Mouse (Mus musculus) cerebral cortex, adult 2 months (tissue): ENCODE data around the gene Pik3ap1.

Source experiments
- WGBS: fragments of 180-500 bp; shearing (Covaris S2); methylation state at CpG from one replicate; pipeline ENCODE4 v1.1.7; 2018; 5-methylcytosine and 5-hydroxymethylcytosine counted together

The Pik3ap1 gene

DNA sequence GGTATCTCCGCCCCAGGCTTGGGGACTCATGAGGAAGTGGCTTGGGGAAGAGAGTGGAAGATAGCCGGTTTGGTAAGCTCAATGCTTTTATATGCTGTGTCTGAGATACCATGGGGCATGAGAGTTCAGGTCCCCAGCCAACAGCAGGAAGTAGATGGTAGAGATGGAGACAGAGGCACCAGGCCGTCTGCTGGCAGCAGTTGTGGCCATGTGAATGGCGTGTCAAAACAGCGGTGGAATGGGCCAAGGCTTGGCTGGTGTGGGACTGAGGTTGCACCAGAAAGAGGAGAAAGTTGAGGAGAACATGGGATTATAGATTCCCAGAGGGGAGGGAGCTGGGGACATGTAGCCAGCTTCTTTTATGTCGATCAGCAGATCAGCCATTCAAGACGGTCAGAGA lies 106.3 kb downstream of the Pik3ap1 start:
- WGBS: 85% methylated on average over 7 of the region's 7 CpGs

DNA sequence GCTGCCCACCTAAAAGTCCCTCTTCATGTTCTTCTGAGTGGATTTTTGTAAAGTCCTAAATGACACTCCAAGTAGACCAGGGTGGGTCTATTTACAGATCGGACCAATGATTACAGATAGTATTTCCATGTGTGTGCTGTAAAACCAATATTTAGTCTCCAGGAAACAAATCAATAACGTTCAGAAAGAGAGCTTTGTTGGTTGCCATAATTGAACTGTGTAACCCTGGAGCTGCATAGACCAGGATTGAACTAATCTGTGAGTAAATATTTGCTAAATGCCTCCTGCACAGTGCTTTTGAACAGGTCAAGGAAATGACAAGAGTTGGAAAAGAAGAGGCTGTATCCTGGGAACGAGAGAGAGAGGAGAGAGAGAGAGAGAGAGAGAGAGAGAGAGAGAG lies 109.3 kb downstream of the Pik3ap1 start:
- 68% methylated on average over 3 of the region's 3 CpGs for WGBS

DNA sequence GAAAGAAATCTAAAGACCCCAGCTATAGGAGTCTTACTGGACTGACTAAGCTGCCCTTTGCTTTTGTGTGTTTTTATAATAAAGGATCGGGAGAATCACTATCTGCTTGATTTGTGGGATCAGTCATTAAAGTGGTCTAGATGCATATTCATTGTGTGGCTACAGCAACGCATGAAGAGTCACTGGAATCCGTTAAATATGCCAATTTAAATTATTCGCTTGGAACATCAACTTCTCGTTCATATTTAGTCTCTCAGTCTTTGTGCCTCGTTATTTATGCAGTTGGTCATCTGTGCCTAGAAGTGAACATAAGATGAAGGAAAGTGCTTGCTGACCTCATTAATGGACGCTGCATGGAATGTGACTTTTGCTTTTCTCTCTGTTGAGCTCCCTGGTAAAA lies 114.0 kb downstream of the Pik3ap1 start:
- WGBS: 53% methylated on average over 7 of the region's 7 CpGs

DNA sequence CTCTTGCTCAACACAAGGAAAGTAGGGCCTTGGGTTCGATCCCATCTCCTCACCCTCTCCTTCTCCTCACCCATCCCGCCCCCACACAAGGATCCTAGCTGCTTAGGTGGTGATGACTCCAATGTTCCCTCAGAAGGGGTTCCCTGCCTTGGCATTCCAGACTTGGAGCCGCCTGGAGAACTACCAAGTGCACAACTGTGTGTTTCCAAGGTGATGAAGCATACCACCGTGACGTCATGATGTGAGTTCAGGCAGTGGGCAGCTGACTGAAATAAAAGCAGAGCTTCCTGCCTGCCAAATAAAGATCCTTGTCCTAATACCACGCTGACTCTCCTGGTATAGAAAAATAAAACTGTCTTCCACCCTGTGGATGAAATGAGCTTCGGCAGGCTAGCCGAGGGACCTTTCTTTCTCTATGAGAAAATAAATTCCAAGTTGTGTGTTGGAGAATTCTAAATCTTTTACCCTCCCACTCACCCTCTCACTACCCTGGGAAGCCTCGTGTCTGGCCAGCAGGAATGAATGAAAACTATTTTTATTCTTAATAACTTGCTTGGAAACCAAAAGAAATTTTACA lies 114.7 kb downstream of the Pik3ap1 start:
- 16% methylated on average over 9 of the region's 9 CpGs for WGBS

DNA sequence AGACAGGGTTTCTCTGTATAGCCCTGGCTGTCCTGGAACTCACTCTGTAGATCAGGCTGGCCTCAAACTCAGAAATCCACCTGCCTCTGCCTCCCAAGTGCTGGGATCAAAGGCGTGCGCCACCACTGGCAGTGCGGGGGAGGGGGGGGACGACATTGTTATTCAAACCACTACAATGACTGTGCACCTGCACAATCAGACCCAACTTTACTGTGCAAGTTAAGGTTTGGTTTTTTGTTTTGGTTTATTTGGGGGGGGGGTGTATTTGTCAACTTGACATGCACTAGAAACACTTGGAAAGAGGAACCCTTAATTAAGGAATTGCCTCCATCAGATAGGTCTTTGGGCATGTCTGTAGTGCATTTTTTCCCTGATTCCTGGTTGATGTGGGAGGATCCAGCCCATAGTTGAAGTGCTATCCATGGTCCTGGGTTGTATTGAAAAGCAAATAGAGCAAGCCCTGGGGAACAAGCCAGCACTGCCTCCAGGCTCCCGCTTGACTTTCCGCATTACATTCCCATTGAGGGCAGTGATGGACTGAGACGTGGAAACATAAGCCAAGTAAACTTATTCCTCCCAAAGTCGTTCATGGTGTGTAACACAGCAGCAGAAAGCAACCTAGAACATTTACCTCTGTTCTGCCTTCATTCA lies 118.5 kb downstream of the Pik3ap1 start:
- 66% methylated on average over 8 of the region's 8 CpGs for WGBS

DNA sequence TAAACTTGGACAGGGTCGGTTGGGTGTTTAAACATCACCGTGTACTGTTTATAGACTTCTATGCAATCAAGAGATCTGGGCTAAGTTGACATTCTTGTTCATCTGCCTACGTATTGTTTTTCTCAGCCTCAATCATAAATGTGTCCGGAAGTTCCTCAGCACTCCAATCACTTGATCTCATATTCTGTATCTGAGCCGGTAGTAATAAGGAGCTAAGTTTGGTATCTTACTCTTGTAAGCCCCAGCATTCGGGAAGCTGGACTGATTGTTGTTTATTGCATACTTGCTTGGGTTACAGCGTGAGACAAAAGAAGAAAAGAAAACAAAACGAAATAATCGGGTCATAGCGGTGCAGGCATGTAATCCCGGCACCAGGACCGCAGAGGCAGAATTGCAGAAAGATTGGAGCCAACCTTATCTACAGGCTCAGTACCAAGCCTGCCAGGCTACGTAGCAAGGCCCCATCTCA lies 120.5 kb downstream of the Pik3ap1 start:
- 11% methylated on average over 13 of the region's 13 CpGs for WGBS

DNA sequence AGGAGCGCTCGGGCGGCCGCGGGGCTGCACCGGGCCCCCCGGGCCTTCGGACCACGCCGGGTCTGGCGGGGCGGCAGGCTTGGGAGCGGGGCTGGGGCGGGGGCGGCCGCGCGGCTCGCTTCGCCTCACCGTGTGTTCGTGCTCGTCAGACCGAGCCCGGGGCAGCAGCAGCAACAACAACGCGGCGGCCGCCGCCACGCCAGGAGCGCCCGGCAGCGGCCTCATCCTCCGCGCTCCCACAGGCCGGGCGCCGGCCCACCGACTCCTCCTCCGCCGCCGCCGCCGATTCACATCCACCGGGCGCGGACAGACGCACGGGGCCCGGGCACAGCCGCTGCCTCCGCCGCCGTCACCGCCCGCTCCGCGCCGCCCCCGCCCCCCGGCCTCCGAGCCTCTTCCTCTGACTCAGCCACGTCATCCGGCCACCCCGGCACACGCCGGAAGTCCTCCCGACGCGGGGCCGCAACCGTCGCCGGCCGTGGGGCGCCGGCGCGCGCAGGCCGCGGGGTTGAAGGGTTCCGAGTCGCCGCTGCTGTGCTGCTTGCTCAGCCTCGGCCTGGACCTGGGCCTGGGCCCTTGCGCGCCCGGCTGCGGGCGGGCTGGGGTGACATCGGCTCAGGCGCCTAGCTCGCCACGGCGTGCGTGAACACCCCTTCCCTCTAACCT lies 121.1 kb downstream of the Pik3ap1 start, which contains the start of gene Tm9sf3:
TSS of gene Tm9sf3 (minus strand) at position 368 of the 666 bp plus-strand sequence.
- WGBS: under 1% methylated on average over 96 of the region's 98 CpGs

DNA sequence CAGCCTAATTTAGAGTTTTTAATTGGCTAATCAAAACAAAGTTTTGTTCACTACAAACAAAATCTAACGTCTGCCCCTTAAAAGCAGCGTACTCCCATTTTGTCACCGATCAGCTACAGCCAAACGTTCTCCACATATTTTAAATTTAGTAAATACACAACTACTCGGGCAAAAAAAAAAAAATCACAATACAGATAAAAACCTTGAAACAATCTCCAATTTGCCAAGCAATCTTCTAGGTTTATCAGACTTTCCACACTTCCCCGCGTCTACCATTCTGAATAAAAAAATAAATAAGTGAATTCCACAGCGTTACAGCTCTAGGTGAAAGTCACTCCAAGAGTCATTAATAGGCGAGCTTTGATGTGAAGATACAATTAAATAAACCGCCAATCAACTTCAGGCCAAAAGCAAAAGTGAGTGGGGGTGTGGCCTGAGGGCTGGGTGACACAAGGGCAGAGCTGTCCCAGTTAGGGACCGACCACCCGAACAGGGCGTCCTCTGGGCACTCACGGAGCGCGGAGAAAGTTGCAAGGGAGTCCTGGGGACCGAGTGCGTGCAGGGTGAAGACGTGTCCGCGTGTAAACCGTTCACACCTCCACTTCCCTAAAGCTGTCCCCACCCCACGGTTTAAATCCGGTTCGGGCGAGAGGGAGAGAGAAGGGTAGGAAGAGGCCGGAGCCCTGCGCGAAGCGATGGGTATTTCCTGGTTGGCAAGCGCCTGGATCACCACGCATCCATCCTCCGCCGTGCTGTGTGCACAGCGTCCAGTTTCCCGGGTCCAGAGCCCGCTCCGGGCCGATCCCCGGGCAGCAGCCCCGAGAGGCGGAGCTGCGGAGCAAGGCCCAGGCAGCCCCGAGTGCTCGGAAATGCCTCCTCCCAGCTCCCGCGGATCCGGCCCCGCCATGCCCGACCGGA lies 121.9 kb downstream of the Pik3ap1 start:
- 1% methylated on average over 51 of the region's 51 CpGs for WGBS

DNA sequence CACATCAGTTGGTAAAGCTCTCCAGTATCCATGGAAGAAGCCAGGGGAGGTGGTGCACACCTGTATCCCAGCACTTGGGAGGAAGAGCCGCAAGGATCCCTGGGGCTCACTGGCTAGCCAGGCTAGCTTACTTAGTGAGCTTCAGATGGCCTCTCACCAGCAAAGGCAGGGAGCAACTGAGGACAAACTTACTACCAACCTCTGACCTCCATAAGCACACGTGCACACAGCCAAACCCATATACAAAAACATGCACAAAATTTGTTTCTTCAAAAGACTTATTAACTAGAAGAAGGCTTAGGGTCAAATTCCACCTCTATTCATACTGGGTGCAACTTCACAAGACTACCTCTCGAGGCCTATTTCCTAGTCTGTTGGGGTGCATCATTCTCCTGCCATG lies 124.2 kb downstream of the Pik3ap1 start:
- 86% methylated on average over 3 of the region's 3 CpGs for WGBS

DNA sequence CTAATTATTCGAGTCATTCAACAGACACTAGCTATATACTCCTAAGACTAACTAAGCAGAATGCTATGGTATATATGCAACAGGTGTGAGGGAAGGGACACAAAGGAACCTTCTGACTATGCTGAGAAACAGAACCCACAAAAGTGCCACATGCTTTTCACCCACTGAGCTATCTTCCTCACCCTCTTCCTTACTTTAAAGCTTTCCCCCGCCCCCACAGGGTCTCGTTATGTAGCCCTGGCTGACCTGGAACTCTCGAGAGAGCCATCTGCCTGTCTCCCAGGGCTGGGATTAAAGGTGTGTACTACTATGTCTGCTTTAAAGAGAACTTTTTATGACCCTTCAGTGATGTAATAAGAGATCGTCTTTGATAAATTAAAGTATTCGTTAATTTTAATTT lies 125.6 kb downstream of the Pik3ap1 start:
- WGBS: 77% methylated on average over 6 of the region's 6 CpGs

DNA sequence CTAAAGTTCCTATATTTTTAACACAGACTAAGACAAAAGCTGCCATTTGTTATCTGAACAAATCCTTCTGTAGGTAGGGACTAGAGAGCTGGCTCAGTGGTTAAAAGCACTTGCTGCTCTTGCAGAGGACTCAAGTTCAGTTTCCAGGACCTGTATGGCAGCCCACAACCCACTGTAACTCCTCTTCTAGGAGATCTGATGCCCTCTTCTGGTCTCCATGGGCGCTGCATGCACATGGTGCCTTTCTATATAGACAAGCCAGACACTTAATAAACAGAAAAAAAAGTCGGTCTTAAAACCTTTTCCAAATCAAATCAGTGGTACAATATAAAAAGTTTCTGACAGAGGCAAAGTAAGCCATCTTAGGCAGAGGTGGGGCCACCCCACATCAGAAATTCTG lies 126.2 kb downstream of the Pik3ap1 start:
- WGBS: 41% methylated on average over 2 of the region's 2 CpGs

DNA sequence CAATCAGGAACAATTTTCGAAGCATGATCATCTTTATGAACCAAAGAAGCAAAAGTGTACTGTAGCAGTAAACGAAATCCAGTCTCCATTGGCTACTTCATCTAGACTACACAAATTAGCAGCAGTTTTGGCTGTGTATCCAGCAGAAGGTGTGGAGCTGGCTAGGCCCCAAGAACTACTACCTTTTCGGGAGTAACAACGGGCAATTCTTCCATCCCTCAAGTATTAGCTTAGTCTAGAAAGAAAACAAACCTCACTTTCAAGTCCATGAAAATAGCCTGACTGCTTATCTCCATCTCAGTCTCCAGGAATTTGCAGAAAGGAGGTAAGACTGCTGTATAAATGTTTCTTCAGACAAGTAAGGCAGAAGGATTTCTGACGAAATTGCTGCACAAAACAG lies 130.3 kb downstream of the Pik3ap1 start:
- 59% methylated on average over 5 of the region's 5 CpGs for WGBS

DNA sequence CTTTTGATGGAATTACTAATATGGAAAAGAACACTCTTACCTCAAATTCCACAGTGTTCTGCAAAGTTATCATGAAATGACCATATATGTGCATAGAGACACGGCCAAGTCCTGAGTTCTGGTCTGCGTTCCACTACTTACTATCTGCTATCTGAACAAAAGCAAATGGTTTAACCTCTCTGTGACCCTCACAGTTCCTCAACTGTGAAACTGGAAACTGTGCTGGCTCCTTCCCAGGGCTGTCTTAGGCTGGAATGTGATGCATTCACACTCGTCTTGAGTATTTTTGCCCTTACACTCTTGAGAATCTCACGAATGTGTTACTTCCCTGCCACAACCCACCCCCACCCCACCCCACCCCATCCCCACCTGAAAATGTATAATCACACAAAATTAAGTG lies 135.9 kb downstream of the Pik3ap1 start:
- 63% methylated on average over 4 of the region's 4 CpGs for WGBS

DNA sequence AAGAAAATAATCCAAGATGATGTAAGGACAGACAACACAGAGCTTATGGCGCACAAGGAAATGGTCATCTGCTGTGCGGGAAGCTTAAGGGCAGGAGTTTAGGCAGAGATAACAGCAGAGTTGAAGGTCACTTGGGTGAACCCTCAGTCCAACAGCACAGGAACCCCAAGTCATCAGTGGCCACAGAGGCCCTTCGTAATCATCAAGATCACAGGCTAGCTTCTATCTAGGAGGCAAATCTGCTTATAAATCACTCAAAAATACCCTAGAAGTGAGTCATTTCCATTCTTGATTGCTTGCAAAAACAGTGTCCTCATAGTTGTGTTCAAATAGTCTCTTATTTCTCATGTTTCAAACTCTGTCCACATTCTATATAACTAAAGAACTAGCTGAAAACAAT lies 136.6 kb downstream of the Pik3ap1 start:
- WGBS: 97% methylated on average over 3 of the region's 3 CpGs

DNA sequence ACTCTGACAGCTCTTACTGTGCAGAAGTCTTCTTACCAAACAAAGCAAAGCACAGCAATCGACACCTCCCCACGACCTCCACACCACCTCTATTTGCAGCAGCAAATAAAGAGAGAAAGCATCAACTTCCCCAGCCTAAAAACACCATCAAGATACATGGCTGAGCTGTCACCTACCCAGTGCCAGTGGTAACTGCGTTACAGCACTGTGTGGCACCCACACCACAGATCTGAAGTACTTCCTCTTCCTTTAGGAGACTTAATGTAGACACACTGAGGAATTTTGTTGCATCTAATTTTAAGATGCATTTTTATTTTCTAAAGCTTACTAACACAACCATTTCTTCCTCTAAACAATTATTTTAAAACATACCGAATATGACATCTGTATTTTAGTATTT lies 138.6 kb downstream of the Pik3ap1 start:
- 69% methylated on average over 4 of the region's 4 CpGs for WGBS

DNA sequence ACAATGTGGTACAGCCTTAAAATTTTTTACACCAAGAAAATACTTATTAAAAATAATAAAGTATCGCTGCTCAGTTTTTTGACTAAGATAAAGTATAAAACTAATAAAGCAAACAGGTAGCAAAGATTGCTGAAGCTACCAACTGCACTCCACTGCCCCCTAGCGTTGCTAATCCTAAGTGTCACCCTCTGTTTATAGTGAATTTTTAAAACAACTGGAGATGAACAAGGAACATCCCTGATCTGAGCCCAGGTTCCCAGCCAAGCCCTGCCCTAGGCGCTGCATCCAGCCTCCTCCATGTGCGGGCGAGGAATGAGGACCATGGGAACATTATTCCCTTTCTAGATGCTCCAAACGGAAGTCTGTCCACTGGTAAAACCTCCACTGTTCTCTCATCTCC lies 140.3 kb downstream of the Pik3ap1 start:
- WGBS: 65% methylated on average over 6 of the region's 6 CpGs

DNA sequence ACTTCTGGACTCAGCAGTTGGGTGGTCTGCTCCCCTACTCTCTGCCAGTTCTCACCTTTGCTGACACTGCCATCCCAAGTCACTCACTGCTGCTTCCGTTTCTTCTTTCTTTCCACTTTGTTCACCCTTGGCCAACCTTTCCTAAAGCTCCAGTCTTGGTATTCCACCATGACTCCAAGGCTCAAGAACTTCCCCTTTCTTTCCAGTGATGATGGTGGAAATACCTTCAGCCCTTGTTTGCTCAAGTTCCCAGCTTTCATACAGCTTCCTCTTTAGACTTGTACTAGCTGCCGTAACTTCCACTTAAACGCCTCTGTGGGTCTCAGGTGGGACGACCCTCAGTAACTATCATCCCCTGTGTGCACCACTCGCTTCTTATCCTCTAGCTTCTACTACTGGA lies 142.9 kb downstream of the Pik3ap1 start:
- WGBS: 96% methylated on average over 5 of the region's 5 CpGs

DNA sequence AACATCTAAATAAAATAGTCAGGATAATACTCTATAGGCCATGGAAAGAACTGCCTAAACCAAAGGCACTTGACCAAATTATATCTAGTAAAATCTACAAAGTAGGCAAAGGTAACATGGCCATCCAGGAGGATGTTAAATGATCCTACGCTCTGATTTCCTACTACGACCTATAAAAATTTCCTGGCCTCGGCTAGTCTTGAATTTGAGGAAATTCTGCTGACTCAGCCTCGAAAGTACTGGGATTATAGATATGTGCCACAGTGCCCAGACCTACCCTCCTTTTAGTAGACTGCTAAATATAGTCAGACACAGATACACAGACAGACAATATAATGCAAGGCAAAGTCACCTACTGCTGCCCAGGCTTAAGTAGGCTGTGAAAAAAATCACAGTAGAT lies 151.2 kb downstream of the Pik3ap1 start:
- 86% methylated on average over 4 of the region's 4 CpGs for WGBS
